In genomic region chr3:122210434-122210833, GRCm38 (mm10) we compare ENCODE assay signal across 28 mouse cellular contexts. TPM values are rescaled to one million over a fixed set of nuclear protein-coding genes. Genes with fewer than 3 reads are reported as not detected.
DNase-seq lines count a peak whose midpoint lies in the region; ATAC-seq and TF ChIP-seq lines count a peak whose summit lies in the region.
"Had no signal": no experiment of that assay in that cellular context is flagged by ENCODE, and none has a peak within 500 bp of the region (broad histone marks: within the 10 kb centered on the region; RNA-seq: fewer than 3 reads in every experiment).

No protein-coding gene starts in this region.

- no peak for ATAC-seq in liver, postnatal 0 days
- ATAC-seq: CD4-positive, CD25-positive, alpha-beta regulatory T cell, adult 4 months; forebrain, embryonic 14.5 days; intestine, embryonic 16.5 days had no signal

- no peak overlapping the region for H3K4me2 ChIP-seq in liver, postnatal 0 days (ENCODE audit: low read depth, low read length)
- H3K4me2 ChIP-seq: heart, embryonic 11.5 days; hindbrain, embryonic 13.5 days; liver, embryonic 15.5 days; midbrain, embryonic 12.5 days; neural tube, embryonic 12.5 days had no signal

- H3K27me3 ChIP-seq in liver, adult 2 months (ENCODE audit: control insufficient read depth, insufficient read depth, low read length), result no peaks in the 10 kb centered on the region
- no peaks in the 10 kb centered on the region for H3K27me3 ChIP-seq in liver, postnatal 0 days (ENCODE audit: insufficient read depth, low read length)
- H3K27me3 ChIP-seq in embryonic facial prominence, embryonic 10.5 days (replicated peaks; ENCODE audit: low read depth, poor library complexity, severe bottlenecking), result no peaks in the 10 kb centered on the region
- H3K27me3 ChIP-seq: hindbrain, embryonic 13.5 days; liver, embryonic 15.5 days; midbrain, embryonic 12.5 days; neural tube, embryonic 12.5 days had no signal

- intact Hi-C loops in gastrocnemius, postnatal 14 days (cut with DNase I; ENCODE audit: low total_unique reads), result no loop called here

- no peak overlapping the region for H3K9ac ChIP-seq in liver, adult 2 months (ENCODE audit: low read depth, low read length)
- no peak overlapping the region for H3K9ac ChIP-seq in liver, postnatal 0 days (replicated peaks)
- H3K9ac ChIP-seq: hindbrain, embryonic 13.5 days; liver, embryonic 15.5 days; midbrain, embryonic 12.5 days; neural tube, embryonic 12.5 days had no signal

- no peaks in the 10 kb centered on the region for H3K36me3 ChIP-seq in liver, adult 2 months (ENCODE audit: control insufficient read depth, insufficient read depth, low read length)
- H3K36me3 ChIP-seq in liver, postnatal 0 days (replicated peaks; ENCODE audit: insufficient read depth, low read length), result no peaks in the 10 kb centered on the region
- H3K36me3 ChIP-seq in embryonic facial prominence, embryonic 10.5 days (replicated peaks), result no peaks in the 10 kb centered on the region
- H3K36me3 ChIP-seq: hindbrain, embryonic 13.5 days; liver, embryonic 15.5 days; midbrain, embryonic 12.5 days; neural tube, embryonic 12.5 days had no signal

- H3K79me2 ChIP-seq in liver, adult 2 months (ENCODE audit: control insufficient read depth, insufficient read depth, low read length), result no peaks in the 10 kb centered on the region

- 51% methylated on average over 5 of the region's 5 CpGs for WGBS in liver, adult 2 months
- WGBS in liver, postnatal 0 days (ENCODE audit: insufficient replicate concordance), result 65% methylated on average over 5 of the region's 5 CpGs
- 76% methylated on average over 5 of the region's 5 CpGs for WGBS in embryonic facial prominence, embryonic 10.5 days

- H3K4me3 ChIP-seq in liver, adult 2 months (ENCODE audit: insufficient read depth, low read depth, low read length), result no peak overlapping the region
- no peak overlapping the region for H3K4me3 ChIP-seq in liver, postnatal 0 days (ENCODE audit: low read depth, low read length)
- H3K4me3 ChIP-seq in embryonic facial prominence, embryonic 10.5 days, result no peak overlapping the region
- H3K4me3 ChIP-seq: hindbrain, embryonic 13.5 days; liver, embryonic 15.5 days; midbrain, embryonic 12.5 days; myocyte; neural tube, embryonic 12.5 days had no signal

- DNase-seq in embryo, embryonic 10 days (ENCODE audit: low spot score), result peak; percentile 39
- DNase-seq in embryo, embryonic 9.5 days (ENCODE audit: extremely low spot score), result no peak
- no peak for DNase-seq in liver, adult 2 months (ENCODE audit: extremely low read depth, low read depth, low spot score)
- no peak for DNase-seq in liver, postnatal 0 days
- DNase-seq in 3T3-L1 (ENCODE audit: low read depth, low spot score), result peak; percentile 17
- no peak for DNase-seq in embryonic facial prominence, embryonic 10.5 days (ENCODE audit: low spot score)
- DNase-seq in adrenal gland, postnatal 4 days (ENCODE audit: low spot score in 2 of 2), result no peak
- no peak for DNase-seq in gastrocnemius, postnatal 14 days
- DNase-seq: adrenal gland, postnatal 36 days; cerebellum, adult 2 months; cerebellum, postnatal 25 days; gastrocnemius, postnatal 25 days; heart, adult 11 months; heart, postnatal 4 days; kidney, postnatal 10 days; liver; right cerebral cortex, adult 18-20 months; right cerebral cortex, postnatal 4 days; thymus, postnatal 25 days had no signal

- no peak for TF ChIP-seq CTCF in liver, adult 2 months (IDR thresholded peaks at IDR 0.05; ENCODE audit: low read depth, low read length)
- no peak for TF ChIP-seq CTCF in liver, postnatal 0 days (IDR thresholded peaks at IDR 0.05; ENCODE audit: low read depth)

- H3K27ac ChIP-seq in liver, adult 2 months (replicated peaks; ENCODE audit: insufficient read depth, low read depth, low read length), result peak overlapping the region; percentile 54
- H3K27ac ChIP-seq in liver, postnatal 0 days (ENCODE audit: low read depth), result no peak overlapping the region
- 0 out of 2 replicates have a peak overlapping the region, but pooled peaks have one; percentile 1 for H3K27ac ChIP-seq in embryonic facial prominence, embryonic 10.5 days (replicated peaks)
- H3K27ac ChIP-seq: hindbrain, embryonic 13.5 days; liver, embryonic 15.5 days; midbrain, embryonic 12.5 days; neural tube, embryonic 12.5 days had no signal

- H3K4me1 ChIP-seq in liver, adult 2 months (ENCODE audit: control insufficient read depth, insufficient read depth, low read length), result peaks cover 29% of the 10 kb centered on the region
- peaks cover 4% of the 10 kb centered on the region; the same call in 1 of the 2 replicates for H3K4me1 ChIP-seq in liver, postnatal 0 days (ENCODE audit: insufficient read depth)
- H3K4me1 ChIP-seq in embryonic facial prominence, embryonic 10.5 days, result no peaks in the 10 kb centered on the region; the same call in 1 of the 2 replicates
- H3K4me1 ChIP-seq: hindbrain, embryonic 13.5 days; midbrain, embryonic 12.5 days; neural tube, embryonic 12.5 days had no signal

- TF ChIP-seq POLR2A in liver, adult 2 months (IDR thresholded peaks at IDR 0.05; ENCODE audit: extremely low read depth, insufficient read depth, low read length), result no peak

- no peak for TF ChIP-seq EP300 in liver, postnatal 0 days (IDR thresholded peaks at IDR 0.05; ENCODE audit: low read depth)

- no peaks in the 10 kb centered on the region for H3K9me3 ChIP-seq in liver, postnatal 0 days (ENCODE audit: low read length)
- H3K9me3 ChIP-seq in embryonic facial prominence, embryonic 10.5 days, result no peaks in the 10 kb centered on the region
- H3K9me3 ChIP-seq: hindbrain, embryonic 13.5 days; liver, embryonic 15.5 days; midbrain, embryonic 12.5 days; neural tube, embryonic 12.5 days had no signal

RNA-seq across cellular contexts. Expression of gene Gclm, which starts 34.9 kb away (rescaled TPM):
- 57.6 and 116 TPM in 2 replicates for total RNA-seq in liver, adult 2 months (2014; rRNA removed)
- 236 and 311 TPM in 2 replicates for polyA plus RNA-seq in liver, adult 2 months (2012; rRNA removed)
- polyA plus RNA-seq in liver, postnatal 0 days (2015; fragmentation: Nextera tagmentation; extraction: Ambion mirVana), result 391 and 407 TPM in 2 replicates
- 36.9 and 39.9 TPM in 2 replicates for polyA plus RNA-seq in embryonic facial prominence, embryonic 10.5 days (2016; fragmentation: Nextera tagmentation; extraction: Ambion mirVana)
- 10 to 100 TPM; 74.6 to 88.1 TPM for total RNA-seq in adrenal gland, postnatal 4 days (2021)
- total RNA-seq in gastrocnemius, postnatal 14 days (2021), result 10 to 100 TPM; 22.7 to 28.7 TPM

Comparison
In these comparisons a context has a peak if more than half of its experiments do, and no peak if none do; other contexts are left out.
1. DNase-seq: peak in embryo, embryonic 10 days (single experiment) and 3T3-L1 (single experiment); none in embryo, embryonic 9.5 days (single experiment), liver, adult 2 months (single experiment), liver, postnatal 0 days (single experiment), embryonic facial prominence, embryonic 10.5 days (single experiment), adrenal gland, postnatal 4 days (0 of 2) and gastrocnemius, postnatal 14 days (single experiment).